Mouse (Mus musculus) intestine, embryonic 14.5 days (tissue): ENCODE data around the gene Myh10. TPM values are rescaled to one million over a fixed set of nuclear protein-coding genes. Genes with fewer than 3 reads are reported as not detected.

Experiments used
- ATAC-seq: fragments of 200-750 bp; cut with Nextera tagmentation; replicated peaks from 2 replicates; pipeline ENCODE4 v1.8.0; 2017; ENCODE audit warnings: low read depth, moderate number of reproducible peaks, moderate TSS enrichment, moderate library complexity; ENCODE audit not compliant: low FRiP score, low TSS enrichment
- DNase-seq: peaks from one replicate; pipeline ENCODE4 v3.0.0-alpha.2; 2018; ENCODE audit warnings: low spot score
- H3K27ac ChIP-seq: fragments of 300-500 bp; sonication (generic); 2 replicates; pipeline ENCODE4 v1.5.1; 2014; ENCODE audit warnings: low read depth, mild to moderate bottlenecking, control low read depth
- H3K27me3 ChIP-seq: fragments of 300-500 bp; sonication (generic); replicated peaks from 2 replicates; pipeline ENCODE4 v1.6.1; 2014; ENCODE audit warnings: low read length, control low read depth; ENCODE audit not compliant: control insufficient read depth, insufficient read depth
- H3K36me3 ChIP-seq: fragments of 300-500 bp; sonication (generic); 2 replicates; pipeline ENCODE4 v1.6.1; 2014; ENCODE audit warnings: low read length, control low read depth; ENCODE audit not compliant: control insufficient read depth, insufficient read depth
- H3K4me1 ChIP-seq: fragments of 300-500 bp; sonication (generic); replicated peaks from 2 replicates; pipeline ENCODE4 v1.6.1; 2014; ENCODE audit warnings: low read length, control low read depth, mixed read lengths; ENCODE audit not compliant: control insufficient read depth, insufficient read depth
- H3K4me2 ChIP-seq: fragments of 300-500 bp; sonication (generic); 2 replicates; pipeline ENCODE4 v1.6.1; 2014; ENCODE audit warnings: low read length
- H3K4me3 ChIP-seq: fragments of 300-500 bp; sonication (generic); 2 replicates; pipeline ENCODE4 v1.5.1; 2014; ENCODE audit warnings: low read depth, low read length, control low read depth, mixed read lengths
- H3K9ac ChIP-seq: fragments of 300-500 bp; sonication (generic); 2 replicates; pipeline ENCODE4 v1.6.1; 2014; ENCODE audit warnings: mild to moderate bottlenecking, low read length
- H3K9me3 ChIP-seq: fragments of 300-500 bp; sonication (generic); 2 replicates; pipeline ENCODE4 v1.6.1; 2016; ENCODE audit warnings: low read length, control low read depth; ENCODE audit not compliant: control insufficient read depth
- WGBS: fragments of 180-500 bp; shearing (Covaris S2); extraction: QIAGEN DNeasy Blood & Tissue Kit; methylation state at CpG from one replicate; pipeline ENCODE4 v1.1.7; 2014; 5-methylcytosine and 5-hydroxymethylcytosine counted together
- polyA plus RNA-seq: library from polyadenylated mRNA; unstranded; fragments of >200 nt; fragmentation: Nextera tagmentation; extraction: Ambion mirVana; gene quantifications from 2 replicates; pipeline ENCODE4 v1.2.1, GENCODE M21; 2014

The Myh10 gene
- polyA plus RNA-seq, 1 experiment from 2014 or later, result 108 TPM

- H3K4me2 ChIP-seq, result no peak overlapping the region
- ATAC-seq, result no peak
- no peaks in the 10 kb centered on the region for H3K4me1 ChIP-seq
- H3K36me3 ChIP-seq, result no peaks in the 10 kb centered on the region
- WGBS, result 69% methylated on average over 4 of the region's 4 CpGs
- DNase-seq, result no peak
- H3K27me3 ChIP-seq, result no peaks in the 10 kb centered on the region
- H3K9me3 ChIP-seq, result no peaks in the 10 kb centered on the region
- no peak overlapping the region for H3K9ac ChIP-seq
- H3K4me3 ChIP-seq, result no peak overlapping the region
- no peak overlapping the region for H3K27ac ChIP-seq
Observed at GRCm38 (mm10) chr11:68863631-68864091, 172.3 kb downstream of the Myh10 start.

- no peaks in the 10 kb centered on the region for H3K27me3 ChIP-seq
- H3K4me3 ChIP-seq, result no peak overlapping the region
- no peak for DNase-seq
- no peak overlapping the region for H3K4me2 ChIP-seq
- H3K4me1 ChIP-seq, result no peaks in the 10 kb centered on the region
- H3K9me3 ChIP-seq, result no peaks in the 10 kb centered on the region
- no peak overlapping the region for H3K27ac ChIP-seq
- ATAC-seq, result no peak
- H3K9ac ChIP-seq, result no peak overlapping the region
- 42% methylated on average over 9 of the region's 9 CpGs for WGBS
- no peaks in the 10 kb centered on the region for H3K36me3 ChIP-seq
Observed at GRCm38 (mm10) chr11:68864544-68865189, 173.3 kb downstream of the Myh10 start.

Other genes starting within 250 kb of the Myh10 start
- gene Pik3r6, start 188.5 kb upstream of the Myh10 start, polyA plus RNA-seq, result 2.8 and 3.3 TPM in 2 replicates
- 1.7 and 2.2 TPM in 2 replicates for gene Mfsd6l, start 135.4 kb upstream of the Myh10 start, polyA plus RNA-seq
- 0.32 TPM in 2 replicates for gene Ccdc42, start 104.5 kb upstream of the Myh10 start, polyA plus RNA-seq
- gene Ndel1, start 180.3 kb downstream of the Myh10 start, polyA plus RNA-seq, result 60.0 and 60.3 TPM in 2 replicates
- 0.07 and 0.11 TPM in 2 replicates for gene Rnf222, start 197.0 kb downstream of the Myh10 start, polyA plus RNA-seq
- gene Rpl26, start 210.0 kb downstream of the Myh10 start, polyA plus RNA-seq, result 1,271 and 1,334 TPM in 2 replicates
- gene Odf4, start 235.5 kb downstream of the Myh10 start, polyA plus RNA-seq, result 0.22 TPM in 1 of 2 replicates, not detected in the other